Mouse (Mus musculus) erythroid progenitor cell, adult 5-6 weeks (primary cell): ENCODE results near the gene Htr2a. TPM values are rescaled to one million over a fixed set of nuclear protein-coding genes. Genes with fewer than 3 reads are reported as not detected.
A peak's percentile ranks its signal among the peaks of the same experiment; 100 is the strongest.

Experiments
- ATAC-seq: replicated peaks from 2 replicates; pipeline ENCODE4 v1.8.0; 2016; ENCODE audit warnings: moderate number of reproducible peaks, mild to moderate bottlenecking, moderate TSS enrichment, inconsistent platforms; ENCODE audit not compliant: poor library complexity, low FRiP score, severe bottlenecking
- total RNA-seq, 2 experiments: library from RNA; stranded (forward) in 1 of 2; stranded (reverse) in 1 of 2; fragments of 150-400 nt in 1 of 2; fragments of 186-747, 209-891 nt in 1 of 2; gene quantifications; 2 replicates each; pipeline versions ENCODE4 v1.2.3 to v1.2.4; 2015 to 2017; ENCODE audit warnings: low replicate concordance in 2 of 2

Htr2a gene
- total RNA-seq, 2 experiments from 2014 or later, result 5.0 TPM; not detected in 1

DNA sequence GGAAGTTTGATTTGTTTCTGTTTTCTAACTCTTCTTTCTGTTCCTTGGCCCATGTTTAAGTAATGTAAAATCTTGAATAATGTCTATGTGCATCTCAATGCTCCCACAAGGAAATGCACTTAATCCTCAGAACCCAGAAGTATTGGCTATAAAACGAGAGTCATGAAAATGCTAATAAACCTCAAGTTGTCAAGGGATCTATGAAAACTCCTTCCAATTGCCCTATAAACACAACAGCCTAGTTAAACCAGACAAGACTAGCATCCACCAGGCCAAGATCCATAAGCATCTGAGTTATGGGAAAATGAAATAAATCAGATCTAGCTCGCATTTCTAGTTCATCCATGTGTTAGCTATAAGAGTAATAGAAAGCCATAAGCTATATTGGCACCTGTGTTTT, 51.3 kb downstream of the Htr2a start:
- no peak for ATAC-seq

DNA sequence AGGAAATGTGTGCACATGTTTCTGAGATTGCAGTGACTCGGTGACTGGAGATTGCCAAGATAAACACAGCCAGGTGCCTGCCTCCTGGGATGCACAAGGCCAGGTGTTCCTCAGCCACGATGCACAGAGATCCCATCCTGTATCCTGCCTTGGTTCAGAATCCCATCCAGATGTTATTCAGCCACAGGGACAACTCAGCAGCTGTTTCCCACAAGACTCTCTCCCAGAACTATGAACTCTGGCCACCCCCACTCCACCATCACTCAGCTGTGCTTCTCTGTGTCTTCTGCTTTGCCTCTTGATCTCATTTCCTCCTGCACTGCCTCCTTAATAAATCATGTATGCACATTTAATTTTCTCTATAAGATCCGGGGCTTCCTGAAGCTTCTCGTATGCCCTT, 56.1 kb downstream of the Htr2a start:
- no peak for ATAC-seq

DNA sequence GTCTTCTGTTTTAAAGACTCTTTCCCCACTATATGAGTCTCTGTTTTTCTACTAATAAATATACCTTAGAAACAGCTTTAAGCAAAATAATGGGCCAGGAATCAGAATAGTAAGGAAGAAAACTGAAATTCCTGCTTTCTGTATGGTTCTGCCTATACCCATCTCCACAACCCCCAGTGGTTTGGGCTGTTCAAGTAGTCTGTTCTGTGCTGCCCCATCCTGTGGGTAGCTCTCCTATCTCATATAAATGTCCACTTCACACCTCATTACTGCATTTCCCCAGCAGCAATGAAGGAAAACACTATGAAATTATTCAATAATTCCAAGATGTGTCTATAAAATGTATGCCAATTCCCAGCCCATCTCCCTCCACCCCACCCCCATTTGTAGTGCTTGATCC, 56.8 kb downstream of the Htr2a start:
- ATAC-seq, result no peak

DNA sequence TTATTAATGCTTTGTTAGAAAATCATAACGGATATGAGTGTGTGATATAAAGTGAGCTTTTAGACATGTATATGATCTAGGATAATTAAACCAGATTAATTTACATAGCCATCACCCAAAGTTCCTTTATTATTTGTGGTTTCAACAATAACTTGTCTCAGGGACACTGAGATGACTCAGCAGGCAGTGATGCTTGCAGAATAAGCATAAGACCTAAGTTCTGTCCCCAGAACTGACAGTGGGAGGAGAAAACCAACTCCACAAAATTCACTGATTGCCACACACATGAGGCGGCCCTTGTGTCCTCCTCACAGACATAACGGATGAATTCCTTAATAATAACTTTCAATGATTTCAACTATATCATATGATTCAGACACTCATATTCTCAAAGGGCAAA, 58.6 kb downstream of the Htr2a start:
- ATAC-seq, result no peak

DNA sequence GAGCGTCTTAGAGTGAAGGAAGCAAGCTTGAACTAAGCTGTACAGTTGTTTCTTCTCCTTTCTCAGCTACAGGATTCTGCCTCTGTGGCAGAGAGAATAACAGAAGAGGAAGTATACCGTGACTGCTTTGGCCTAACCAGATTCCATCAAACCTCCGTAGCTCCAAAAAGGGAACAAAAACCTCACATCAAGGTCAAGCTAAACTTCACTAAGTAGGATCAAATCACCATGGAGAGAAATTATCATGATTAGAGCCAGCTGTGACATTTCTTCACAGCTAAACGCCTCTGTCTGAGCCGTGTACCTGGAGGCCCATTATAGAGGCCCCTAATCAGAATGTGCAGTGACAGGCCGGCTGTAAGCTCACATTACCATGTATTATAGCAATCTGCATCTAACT, 63.3 kb downstream of the Htr2a start:
- no peak for ATAC-seq

DNA sequence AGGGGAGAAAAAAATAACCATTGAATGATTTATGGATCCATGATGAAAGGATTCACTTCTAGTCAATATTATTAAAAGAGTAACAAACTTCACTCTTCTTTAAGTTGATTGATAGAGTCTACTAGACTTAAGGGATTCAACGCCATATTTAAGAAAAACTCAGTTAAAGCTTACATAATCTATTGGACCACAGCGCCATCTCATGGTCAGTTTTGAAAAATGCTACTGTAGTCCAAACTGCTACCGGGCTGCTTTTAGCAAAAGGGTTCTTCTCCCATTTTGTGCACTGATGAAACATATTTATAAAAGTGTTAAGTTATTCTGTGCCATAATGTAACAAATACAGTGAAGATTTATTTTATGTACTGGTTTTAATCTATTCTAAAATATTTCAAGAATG, 68.4 kb downstream of the Htr2a start:
- ATAC-seq, result peak; percentile 71

DNA sequence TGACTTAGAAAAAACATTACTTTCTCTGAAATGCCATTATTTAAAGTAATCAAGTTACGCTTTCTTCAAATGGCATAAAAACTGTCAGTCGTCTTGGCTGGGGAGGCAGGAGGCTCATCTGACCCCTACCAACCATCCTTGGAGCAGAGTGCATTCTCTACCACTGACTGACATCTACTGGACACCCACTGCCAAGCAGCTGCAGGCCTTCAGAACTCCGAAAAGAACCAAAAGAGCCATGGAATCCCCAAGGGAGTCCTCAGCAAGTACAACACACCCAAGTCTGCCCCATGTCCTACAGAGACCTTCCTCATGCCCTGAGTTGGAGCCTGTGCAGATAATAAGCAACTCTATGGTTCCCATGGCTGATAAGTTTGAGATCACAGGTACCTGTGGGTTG, 82.9 kb downstream of the Htr2a start:
- ATAC-seq, result no peak

DNA sequence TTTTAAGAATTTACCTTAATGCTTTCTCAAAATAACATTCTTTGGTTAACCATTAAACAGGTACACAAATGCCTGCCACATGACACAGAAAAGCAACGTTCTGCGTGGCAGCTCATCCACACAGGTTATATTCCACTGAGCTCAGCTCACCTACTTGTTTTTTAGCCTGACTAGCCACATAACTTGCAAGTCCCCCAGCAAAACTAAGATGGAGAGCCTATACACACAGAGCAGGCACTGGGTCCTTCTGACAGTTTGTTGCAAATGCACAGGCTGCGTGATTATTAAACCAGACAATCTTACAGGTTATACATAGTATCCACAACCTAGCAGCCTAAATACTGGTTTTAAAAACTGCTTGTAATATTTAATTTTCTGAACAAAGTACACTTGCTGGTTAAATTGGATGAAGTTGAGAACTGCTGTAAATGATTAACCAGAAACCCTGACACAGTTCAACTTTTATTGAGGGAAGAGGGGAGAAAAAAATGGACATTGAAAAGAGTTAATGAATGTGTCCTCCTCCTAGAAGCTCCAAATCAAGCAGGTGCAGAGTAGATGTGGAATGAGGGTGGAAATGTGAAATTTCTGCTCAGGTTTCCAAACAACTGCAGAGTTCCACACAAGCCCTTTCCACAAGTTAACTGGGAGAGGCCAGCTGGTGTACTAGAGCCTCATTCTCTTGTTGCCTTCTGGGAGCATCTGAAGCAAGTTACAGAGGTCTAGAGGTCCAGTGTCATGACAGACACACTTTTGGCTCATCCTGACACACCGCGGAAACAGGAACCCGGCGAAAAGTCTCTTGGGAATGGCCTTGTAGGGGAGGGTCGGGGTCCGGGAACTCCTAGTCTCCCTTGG, 90.8 kb downstream of the Htr2a start:
- no peak for ATAC-seq

DNA sequence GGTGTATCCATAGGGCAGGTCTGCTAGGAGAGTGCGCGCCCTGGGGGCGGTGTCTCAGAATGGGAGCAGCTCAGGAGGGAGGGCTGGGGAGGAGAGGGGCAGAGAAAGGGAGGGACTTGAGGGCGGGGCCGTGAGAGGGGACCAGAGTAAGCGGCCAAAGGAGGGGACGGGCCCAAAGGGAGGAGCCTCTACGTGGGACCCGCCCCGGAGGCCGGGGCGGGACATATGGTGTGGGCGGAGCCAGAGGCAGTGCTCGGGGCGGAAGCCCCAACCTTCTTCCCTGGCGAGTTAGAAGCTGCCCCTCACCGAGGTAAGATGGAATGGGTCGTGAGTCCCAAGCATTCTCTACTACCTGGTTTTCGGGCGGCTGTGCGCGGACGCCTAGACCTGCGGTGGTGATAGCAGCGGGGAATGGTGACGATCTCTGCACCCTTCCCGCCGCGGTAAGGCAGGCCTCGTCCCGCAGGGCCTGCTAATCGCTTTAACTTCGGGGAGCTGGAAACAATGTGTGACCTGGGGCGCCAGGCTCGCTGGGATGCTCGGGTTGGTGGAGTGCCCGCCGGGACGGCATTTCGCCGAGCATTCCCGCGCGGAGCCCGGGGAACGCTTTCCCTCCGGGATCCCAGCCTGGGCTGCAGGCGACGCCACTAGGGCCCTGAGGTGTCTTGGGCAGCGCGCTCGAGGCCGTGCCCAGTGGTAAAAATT, 91.6 kb downstream of the Htr2a start, which contains the start of gene Esd:
Gene Esd, plus strand, starts transcription at position 219 of the 705 bp plus-strand sequence.
- peak; percentile 96 for ATAC-seq

DNA sequence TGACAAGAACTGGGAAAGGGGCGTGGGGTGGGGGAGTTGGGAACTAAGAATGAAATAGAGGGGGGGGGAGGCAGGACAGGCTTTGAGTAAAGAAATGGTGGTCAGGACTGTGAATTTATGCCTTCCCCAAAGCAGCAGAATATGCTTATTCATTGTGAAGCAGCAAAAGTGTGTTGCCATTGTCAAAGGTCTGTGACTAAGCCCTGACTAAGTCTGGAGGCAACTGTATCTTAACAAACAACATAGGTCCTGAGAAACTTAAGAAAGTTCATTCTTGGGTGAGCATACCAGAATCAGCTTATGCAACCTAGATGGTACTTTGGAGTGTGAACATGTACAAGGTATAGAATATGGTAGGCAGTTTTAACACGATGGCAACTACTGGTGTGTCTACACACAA, 92.8 kb downstream of the Htr2a start:
- no peak for ATAC-seq

DNA sequence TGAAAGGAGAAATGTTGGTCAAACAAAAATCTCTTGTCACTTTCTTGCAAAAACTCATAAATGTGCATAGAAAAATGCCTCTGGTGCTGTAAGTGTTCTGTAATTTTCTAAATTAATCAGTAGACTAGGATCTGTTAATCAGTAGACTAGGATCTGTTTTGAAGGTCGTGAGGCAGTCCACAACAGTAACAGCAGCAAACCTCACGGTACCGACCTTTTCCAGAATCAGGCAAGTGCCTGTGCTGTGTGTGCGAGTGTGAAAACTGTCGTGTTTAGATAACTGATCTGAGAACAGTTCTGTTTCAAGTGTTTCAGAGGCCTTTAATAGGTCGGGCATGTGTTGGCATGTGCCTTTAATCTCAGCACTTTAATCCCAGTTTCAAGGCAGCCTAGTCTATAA, 94.8 kb downstream of the Htr2a start:
- ATAC-seq, result no peak

DNA sequence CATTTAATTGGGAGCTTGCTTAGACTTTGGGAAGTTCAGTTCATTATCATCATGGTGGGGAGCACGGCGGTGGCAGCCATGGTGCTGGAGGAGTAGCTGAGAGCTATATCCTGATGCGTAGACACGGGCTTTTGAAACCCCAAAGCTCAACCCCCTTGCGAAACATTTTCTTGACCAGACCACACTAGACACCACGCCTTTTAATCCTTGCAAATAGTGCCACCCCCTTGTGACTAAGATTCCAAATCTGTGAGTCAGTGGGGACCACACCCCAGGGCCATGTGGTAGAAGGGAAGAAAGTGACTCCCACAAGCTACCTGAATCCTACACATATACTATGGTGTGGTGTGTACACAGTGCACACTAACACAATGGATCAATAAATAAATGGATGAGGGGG, 96.2 kb downstream of the Htr2a start:
- no peak for ATAC-seq

Other genes starting within 250 kb of the Htr2a start
- 59.1 and 82.2 TPM in 2 replicates for gene Esd, start 91.5 kb downstream of the Htr2a start, total RNA-seq (2015; ENCODE audit: low replicate concordance)
- gene Esd, start 91.5 kb downstream of the Htr2a start, total RNA-seq (2017; ENCODE audit: low replicate concordance), result 62.2 and 67.1 TPM in 2 replicates